Mouse (Mus musculus) MEL (cell line): Measurements from ENCODE around the gene 4921517D22Rik. TPM values are rescaled to one million over a fixed set of nuclear protein-coding genes. Genes with fewer than 3 reads are reported as not detected.
"Not testable (repeated sequence)": the region's sequence is repeated elsewhere in the genome, so short reads cannot be mapped to it uniquely, and the experiment has no call there.

ENCODE experiments used
- DNase-seq: peaks from one replicate; pipeline ENCODE4 v3.0.0; 2011; ENCODE audit warnings: low read depth, low spot score
- H3K27ac ChIP-seq: 2 replicates; pipeline ENCODE4 v1.5.1; 2012; ENCODE audit warnings: low read depth, mild to moderate bottlenecking, control low read depth, low read length, moderate library complexity; ENCODE audit not compliant: control insufficient read depth
- H3K27me3 ChIP-seq, 2 experiments: fragments of 150-350 bp in 1 of 2; sonication (generic) in 1 of 2; 2 replicates each; pipeline ENCODE4 v1.6.1; 2012; ENCODE audit warnings: low read length in 2 of 2, mild to moderate bottlenecking in 2 of 2, improper control_type of control experiment in 1 of 2, moderate library complexity in 1 of 2; ENCODE audit not compliant: insufficient read depth in 2 of 2, control insufficient read depth in 1 of 2
- H3K36me3 ChIP-seq, 2 experiments: 2 replicates each; pipeline ENCODE4 v1.6.1; 2012 to 2014; ENCODE audit warnings: low read length in 2 of 2, improper control_type of control experiment in 1 of 2, inconsistent platforms in 1 of 2, mild to moderate bottlenecking in 1 of 2; ENCODE audit not compliant: insufficient read depth in 2 of 2, control insufficient read depth in 1 of 2
- H3K4me1 ChIP-seq, 2 experiments: fragments of 150-350 bp in 1 of 2; sonication (generic) in 1 of 2; 2 replicates each; pipeline ENCODE4 v1.6.1; 2012; ENCODE audit warnings: low read length in 2 of 2, improper control_type of control experiment in 1 of 2, mild to moderate bottlenecking in 1 of 2; ENCODE audit not compliant: insufficient read depth in 2 of 2, control insufficient read depth in 1 of 2
- H3K4me3 ChIP-seq, 2 experiments: fragments of 150-350 bp in 1 of 2; sonication (generic) in 1 of 2; 2 replicates each; pipeline ENCODE4 v1.5.1; 2012; ENCODE audit warnings: low read depth in 2 of 2, low read length in 2 of 2, mild to moderate bottlenecking in 2 of 2, moderate library complexity in 2 of 2, control low read depth in 1 of 2, improper control_type of control experiment in 1 of 2; ENCODE audit not compliant: control insufficient read depth in 1 of 2, insufficient read depth in 1 of 2
- H3K79me2 ChIP-seq: 2 replicates; pipeline ENCODE4 v1.6.1; 2012; ENCODE audit warnings: mild to moderate bottlenecking, low read length, moderate library complexity; ENCODE audit not compliant: control insufficient read depth, poor library complexity, insufficient read depth
- H3K9ac ChIP-seq: 2 replicates; pipeline ENCODE4 v1.6.1; 2012; ENCODE audit warnings: low read depth, mild to moderate bottlenecking, control low read depth, low read length, moderate library complexity; ENCODE audit not compliant: control insufficient read depth, poor library complexity, severe bottlenecking
- H3K9me3 ChIP-seq: fragments of 150-350 bp; sonication (generic); replicated peaks from 2 replicates; pipeline ENCODE4 v1.6.1; 2012; ENCODE audit warnings: mild to moderate bottlenecking, low read length, improper control_type of control experiment, moderate library complexity; ENCODE audit not compliant: insufficient read depth
- E2F4 ChIP-seq: IDR thresholded peaks from 2 replicates; pipeline ENCODE4 v1.6.1; 2011; ENCODE audit warnings: low read depth, low read length, improper control_type of control experiment, borderline replicate concordance
- MAX ChIP-seq: IDR thresholded peaks from 2 replicates; pipeline ENCODE4 v1.6.1; 2011; ENCODE audit warnings: low read length, improper control_type of control experiment
- MAZ ChIP-seq: IDR thresholded peaks from 2 replicates; pipeline ENCODE4 v1.6.1; 2012; ENCODE audit warnings: low read depth, mild to moderate bottlenecking, inconsistent platforms, low read length, improper control_type of control experiment
- MYB ChIP-seq: IDR thresholded peaks from 2 replicates; pipeline ENCODE4 v1.6.1; 2011; ENCODE audit warnings: mild to moderate bottlenecking, low read depth, low read length, improper control_type of control experiment
- NELFE ChIP-seq: IDR thresholded peaks from 2 replicates; pipeline ENCODE4 v1.6.1; 2011; ENCODE audit warnings: low read depth, low read length, improper control_type of control experiment
- POLR2AphosphoS2 ChIP-seq: IDR thresholded peaks from 2 replicates; pipeline ENCODE4 v1.6.1; 2011; ENCODE audit warnings: low read length, improper control_type of control experiment
- POLR2AphosphoS5 ChIP-seq: IDR thresholded peaks from 2 replicates; pipeline ENCODE4 v1.6.1; 2012; ENCODE audit warnings: low read depth, borderline replicate concordance, mild to moderate bottlenecking, inconsistent platforms, low read length, moderate library complexity, mixed read lengths
- RAD21 ChIP-seq: IDR thresholded peaks from 2 replicates; pipeline ENCODE4 v1.6.1; 2011; ENCODE audit warnings: mild to moderate bottlenecking, low read depth, low read length, improper control_type of control experiment
- TBP ChIP-seq: IDR thresholded peaks from 2 replicates; pipeline ENCODE4 v1.8.0; 2011; ENCODE audit warnings: low read depth, low read length, improper control_type of control experiment
- TCF12 ChIP-seq: IDR thresholded peaks from 2 replicates; pipeline ENCODE4 v1.6.1; 2014; ENCODE audit warnings: low read depth, mild to moderate bottlenecking, inconsistent platforms, low read length, improper control_type of control experiment, moderate library complexity
- USF1 ChIP-seq: IDR thresholded peaks from 2 replicates; pipeline ENCODE4 v1.6.1; 2014; ENCODE audit warnings: low read depth, mild to moderate bottlenecking, inconsistent platforms, low read length, improper control_type of control experiment, moderate library complexity
- ZC3H11A ChIP-seq: IDR thresholded peaks from 2 replicates; pipeline ENCODE4 v1.6.1; 2012; ENCODE audit warnings: low read depth, mild to moderate bottlenecking, inconsistent platforms, low read length, improper control_type of control experiment
- ZNF384 ChIP-seq: IDR thresholded peaks from 2 replicates; pipeline ENCODE4 v1.6.1; 2012; ENCODE audit warnings: low read depth, mild to moderate bottlenecking, inconsistent platforms, low read length, improper control_type of control experiment
- polyA plus RNA-seq, 2 experiments: library from polyadenylated mRNA; stranded (reverse) in 1 of 2; unstranded in 1 of 2; fragments of >175 nt in 1 of 2; fragments of >200 nt in 1 of 2; gene quantifications; 2 replicates each; pipeline versions ENCODE4 v1.2.1 to v1.2.4; 2012; ENCODE audit warnings: low replicate concordance in 2 of 2, low read depth in 1 of 2; ENCODE audit not compliant: insufficient read length in 2 of 2, insufficient read depth in 1 of 2, missing spikeins in 1 of 2
- total RNA-seq: library from RNA; depleted of rRNA; stranded (reverse); fragments of 300-350 nt; gene quantifications from 2 replicates; pipeline ENCODE4 v1.2.3, GENCODE M21; 2012

Gene 4921517D22Rik
- total and polyA plus RNA-seq, 3 experiments = not detected

DNA sequence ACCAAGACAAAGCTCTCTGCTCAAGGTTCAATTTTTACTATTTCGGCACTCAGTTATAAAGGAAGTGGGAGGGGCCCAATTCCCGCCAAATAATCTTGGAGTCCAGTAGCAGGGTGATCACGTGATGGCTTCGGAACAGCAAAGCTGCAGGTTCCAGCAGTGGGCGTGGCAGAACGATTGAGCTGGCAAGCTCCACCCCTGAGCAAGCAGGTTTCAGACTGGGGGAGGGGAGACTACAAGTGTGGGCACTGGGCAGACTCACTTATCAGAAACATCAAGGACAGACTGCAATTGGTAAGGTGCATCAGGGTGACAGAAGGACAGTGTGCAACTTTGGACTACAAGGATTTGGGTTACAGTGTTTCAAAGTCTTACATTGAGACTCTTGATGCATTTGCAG lies 40.4 kb upstream of the 4921517D22Rik start:
- H3K79me2 ChIP-seq, H3K36me3 ChIP-seq, H3K9me3 ChIP-seq, H3K27me3 ChIP-seq: not testable (repeated sequence)
- DNase-seq = peak; percentile 62
- Histone ChIP-seq H3K27ac (peak overlapping the region; percentile 52), H3K9ac (peak overlapping the region; percentile 19), H3K4me3 (peak overlapping the region; percentile 15 to 38; a peak in 3 of 4 replicates), H3K4me1 (peaks cover 0 to 14% of the 10 kb centered on the region in 2 experiments; a peak in 2 of 4 replicates)
- TF ChIP-seq USF1 = peak; percentile 82

DNA sequence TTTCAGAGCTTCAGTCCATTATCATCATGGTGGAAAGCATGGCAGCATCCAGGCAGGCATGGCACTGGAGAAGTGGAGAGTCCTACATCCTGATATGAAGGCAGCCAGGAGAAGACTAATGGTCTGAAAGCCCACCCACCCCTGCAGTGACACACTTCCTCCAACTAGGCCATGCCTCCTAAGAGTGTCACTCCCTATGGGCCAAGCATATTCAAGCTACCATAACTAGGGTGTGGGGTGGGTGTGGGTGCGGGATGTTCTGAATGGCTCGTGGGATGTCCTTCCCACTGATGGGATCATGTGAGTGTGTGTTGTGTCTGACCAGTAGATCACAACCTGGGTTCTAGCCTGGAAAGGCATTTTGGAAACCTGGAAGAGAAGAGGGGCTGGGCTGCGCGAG lies 40.0 kb upstream of the 4921517D22Rik start:
- no peaks in the 10 kb centered on the region for H3K9me3 ChIP-seq
- H3K79me2 ChIP-seq = no peaks in the 10 kb centered on the region
- H3K9ac ChIP-seq = no peak overlapping the region
- TF ChIP-seq NELFE (no peak), MAX (peak; percentile 26; the same call in 1 of the 2 replicates)
- no peak overlapping the region for H3K4me3 ChIP-seq
- no peaks in the 10 kb centered on the region for H3K27me3 ChIP-seq
- H3K36me3 ChIP-seq = peaks cover 0 to 6% of the 10 kb centered on the region in 2 experiments; a peak in 2 of 4 replicates
- H3K27ac ChIP-seq = peak overlapping the region; percentile 44; the same call in 1 of the 2 replicates
- peak; percentile 66 for DNase-seq
- peaks cover 0 to 14% of the 10 kb centered on the region in 2 experiments; a peak in 2 of 4 replicates for H3K4me1 ChIP-seq

DNA sequence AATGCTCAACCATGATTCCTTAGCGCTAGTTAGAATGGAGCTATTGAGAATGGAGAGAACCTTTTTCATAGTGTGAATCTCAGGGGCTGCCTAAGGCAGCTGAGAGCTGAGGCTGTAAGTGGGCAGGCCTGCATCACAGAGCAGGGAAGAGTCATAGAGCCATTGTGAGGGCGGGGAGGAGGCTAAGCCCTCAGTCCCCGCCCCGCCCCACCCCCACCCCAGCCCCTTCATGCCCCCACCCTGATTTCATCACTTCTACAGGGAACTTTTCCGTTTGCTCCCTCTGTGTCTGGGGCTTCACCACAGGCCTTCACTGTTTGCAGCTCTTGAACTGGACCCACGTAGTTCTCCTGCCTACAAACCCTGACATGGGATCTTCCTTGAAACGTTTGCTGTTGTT lies 37.7 kb upstream of the 4921517D22Rik start, which contains the start of gene Spata31d1d:
Gene Spata31d1d, minus strand, starts transcription at position 101 of the 400 bp plus-strand sequence.
- Histone ChIP-seq H3K79me2 (no peaks in the 10 kb centered on the region), H3K27me3 (no peaks in the 10 kb centered on the region), H3K36me3 (peaks cover 0 to 6% of the 10 kb centered on the region in 2 experiments; a peak in 2 of 4 replicates), H3K9ac (no peak within 1 kb of the TSS), H3K4me1 (peaks cover 0 to 14% of the 10 kb centered on the region in 2 experiments; a peak in 2 of 4 replicates), H3K9me3 (no peaks in the 10 kb centered on the region), H3K4me3 (no peak within 1 kb of the TSS), H3K27ac (no peak within 1 kb of the TSS)
- TF ChIP-seq POLR2AphosphoS2 (no peak), MYB (no peak), RAD21 (no peak), POLR2AphosphoS5 (no peak), ZC3H11A (no peak), TBP (no peak), E2F4 (no peak), ZNF384 (no peak), TCF12 (no peak), MAZ (no peak)
- DNase-seq = no peak
